Mouse (Mus musculus): Measurements from ENCODE around the gene Dnase2b.

The Dnase2b gene

DNA sequence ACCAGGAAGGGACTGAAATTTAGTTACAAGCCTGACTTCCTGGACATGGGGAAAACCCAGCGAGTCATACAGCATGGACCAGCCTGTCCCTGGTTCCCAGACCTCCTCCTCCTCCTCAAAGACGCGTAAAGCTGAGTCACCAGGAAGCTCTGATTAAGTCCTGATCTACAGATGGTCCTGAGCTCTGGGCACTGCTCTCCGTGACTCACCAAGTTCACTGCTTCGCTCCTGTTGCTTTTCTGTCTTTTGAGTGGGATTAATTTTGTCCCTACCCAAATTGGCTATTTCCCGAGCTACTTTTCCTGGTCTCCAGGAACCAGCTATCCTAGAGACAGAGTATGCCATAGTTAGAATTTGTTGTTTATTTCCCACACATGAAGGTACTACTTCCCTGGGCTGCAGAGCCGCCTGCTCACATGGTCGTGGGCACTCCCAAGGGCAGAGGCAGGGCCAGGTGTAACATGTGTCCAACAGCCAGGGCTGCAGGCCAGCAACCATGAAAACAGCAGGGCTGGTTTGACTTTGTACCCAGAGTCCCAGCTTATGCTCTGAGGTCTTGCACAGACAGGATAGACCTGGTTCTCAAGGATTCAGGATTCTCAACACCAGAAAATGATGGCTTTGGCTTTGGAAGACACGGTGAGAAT lies 47.4 kb downstream of the Dnase2b start:
- peak; percentile 50 for DNase-seq

DNA sequence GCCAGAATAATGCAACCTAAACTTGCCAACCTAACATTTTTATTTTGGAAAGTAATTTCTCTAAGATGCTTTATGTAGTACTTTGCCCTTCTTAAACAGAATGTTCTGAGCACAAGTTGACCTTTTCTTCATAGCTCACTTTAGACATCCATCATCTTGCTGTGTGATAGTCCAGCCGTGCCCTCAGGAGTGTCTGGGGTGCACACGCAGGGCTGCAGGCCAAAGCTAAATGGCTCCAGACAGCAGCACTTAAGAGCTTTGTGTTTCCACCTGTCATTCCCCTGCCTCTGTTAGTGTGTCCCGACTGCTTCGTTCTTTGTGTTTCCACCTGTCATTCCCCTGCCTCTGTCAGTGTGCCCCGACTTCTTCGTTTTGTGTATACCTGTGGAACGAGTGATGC lies 48.0 kb downstream of the Dnase2b start:
- DNase-seq: no peak

DNA sequence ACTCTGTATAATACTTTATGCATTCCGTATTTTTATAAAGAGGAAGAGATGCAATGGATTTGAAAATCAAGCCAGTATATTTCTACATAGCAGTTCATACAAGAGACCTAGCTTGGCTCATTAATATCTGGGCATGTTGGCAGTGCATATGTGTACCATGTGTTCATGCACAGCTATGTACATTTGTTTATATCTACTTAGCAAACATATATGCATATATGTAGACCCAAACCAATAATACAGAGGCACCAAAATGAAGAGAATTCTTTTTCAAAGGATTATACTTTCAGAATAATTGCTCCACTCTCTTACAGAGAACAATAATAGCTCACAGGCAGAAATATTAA lies 50.4 kb downstream of the Dnase2b start:
- DNase-seq: no peak

DNA sequence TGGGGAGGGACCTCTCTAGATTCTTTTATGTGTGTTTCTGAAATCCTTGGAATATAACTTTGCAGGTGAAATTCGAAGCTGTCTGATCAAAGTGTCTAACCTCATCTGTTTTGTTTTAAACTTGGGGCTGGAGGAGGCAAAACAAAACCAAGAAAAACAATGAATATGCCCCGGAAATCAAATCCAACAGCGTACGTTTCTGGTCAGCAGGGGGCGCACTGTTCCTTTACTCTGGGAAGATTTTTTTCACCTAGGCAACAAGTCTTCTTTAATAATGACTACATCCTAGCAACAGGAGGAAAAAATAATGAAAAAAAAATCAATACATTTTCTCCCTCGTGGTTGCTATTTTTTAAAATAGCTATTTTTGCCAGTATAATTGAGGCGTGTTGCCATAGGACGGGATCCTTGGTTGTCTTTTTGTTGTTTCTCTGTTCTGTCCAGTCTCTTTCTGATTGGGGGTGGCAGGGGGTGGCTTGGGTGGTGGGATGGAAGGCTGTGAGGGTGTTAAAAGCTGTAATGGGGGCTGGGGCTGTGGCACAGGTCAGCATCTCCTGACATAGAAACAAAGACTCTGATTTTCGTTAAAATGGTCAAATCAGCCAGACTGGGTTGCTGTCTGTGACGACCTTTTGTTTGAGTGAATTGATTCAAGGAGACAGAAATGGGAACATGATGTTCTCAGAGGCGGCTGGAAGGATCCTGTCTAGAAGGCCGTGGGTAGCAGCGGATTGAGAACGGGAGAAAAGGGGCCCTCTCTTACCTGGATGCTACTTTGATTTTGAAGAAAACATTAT lies 50.9 kb downstream of the Dnase2b start:
- peak; percentile 77 for DNase-seq

DNA sequence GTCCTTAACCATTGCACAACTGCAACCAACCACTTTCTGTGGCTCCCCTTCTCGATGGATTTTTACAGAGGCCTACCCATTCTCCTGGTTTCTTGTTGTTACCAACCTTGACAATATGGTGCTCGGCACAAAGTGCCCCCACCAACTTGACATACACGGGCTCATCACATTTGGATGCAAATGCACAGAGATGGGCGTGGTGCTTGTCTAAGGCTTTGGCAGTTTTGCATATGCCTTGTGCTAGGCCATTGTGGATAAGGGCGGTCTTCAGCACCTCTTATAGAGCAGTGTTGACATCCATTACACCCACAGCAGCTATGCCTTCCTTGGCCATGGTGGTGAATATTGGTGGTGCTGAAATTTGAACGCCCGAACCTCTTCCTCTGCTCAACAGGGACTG lies 52.5 kb downstream of the Dnase2b start:
- no peak for DNase-seq

DNA sequence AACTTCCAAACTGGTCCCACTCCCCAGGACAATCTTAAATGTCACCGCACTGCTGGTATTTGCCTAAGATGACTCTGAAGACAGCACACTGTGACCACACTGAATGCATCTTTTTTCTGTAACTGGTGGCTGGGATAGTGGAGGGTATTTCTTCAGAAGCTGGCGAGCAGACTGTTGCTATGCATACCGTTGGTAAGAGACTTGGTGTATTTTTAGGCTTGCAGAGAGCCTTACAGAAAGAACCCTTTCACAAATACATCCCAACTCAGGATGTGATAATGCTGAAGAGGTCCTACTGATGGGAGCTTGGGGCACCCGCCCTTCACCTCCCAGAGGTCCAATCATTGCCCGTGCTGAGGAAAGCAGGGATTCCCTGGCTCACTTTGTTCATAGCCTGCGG lies 57.9 kb downstream of the Dnase2b start:
- no peak for DNase-seq

DNA sequence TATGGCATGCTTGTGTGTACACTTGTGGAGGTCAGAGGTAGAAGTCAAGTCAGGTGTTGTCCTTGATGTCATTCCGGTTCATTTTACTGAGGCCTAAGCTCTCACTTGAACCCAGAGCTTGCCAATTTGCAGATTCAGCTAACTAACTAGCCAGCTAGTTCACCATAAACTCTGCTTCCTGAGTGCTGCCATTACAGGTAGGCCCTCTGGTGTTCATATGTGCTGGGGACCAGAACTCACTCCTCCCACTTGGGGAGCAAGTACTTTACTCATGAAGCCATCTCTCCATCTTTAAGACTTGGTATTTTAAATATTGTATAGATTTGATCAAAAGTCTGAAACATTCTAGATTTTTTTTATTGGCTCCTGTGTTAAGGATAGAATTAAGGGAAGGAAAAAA lies 58.8 kb downstream of the Dnase2b start:
- no peak for DNase-seq

DNA sequence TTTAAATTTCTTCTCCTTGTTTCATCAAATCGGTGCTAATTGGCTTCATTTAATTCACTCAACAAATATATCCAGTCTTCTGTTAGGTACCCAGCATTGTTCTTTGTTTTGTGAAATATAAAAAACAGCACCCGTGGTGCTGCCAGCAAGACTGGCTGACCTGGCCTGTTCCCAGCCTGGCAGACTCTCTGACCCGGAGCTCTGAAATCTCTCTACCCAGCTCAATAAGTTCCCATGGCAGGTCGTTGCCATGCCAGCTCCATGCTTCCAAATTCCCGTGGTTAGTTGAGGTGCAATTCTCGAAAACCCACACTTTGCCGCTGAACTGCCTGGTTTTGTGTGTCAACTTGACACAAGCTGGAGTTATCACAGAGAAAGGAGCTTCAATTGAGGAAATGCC lies 60.6 kb downstream of the Dnase2b start:
- DNase-seq: no peak

DNA sequence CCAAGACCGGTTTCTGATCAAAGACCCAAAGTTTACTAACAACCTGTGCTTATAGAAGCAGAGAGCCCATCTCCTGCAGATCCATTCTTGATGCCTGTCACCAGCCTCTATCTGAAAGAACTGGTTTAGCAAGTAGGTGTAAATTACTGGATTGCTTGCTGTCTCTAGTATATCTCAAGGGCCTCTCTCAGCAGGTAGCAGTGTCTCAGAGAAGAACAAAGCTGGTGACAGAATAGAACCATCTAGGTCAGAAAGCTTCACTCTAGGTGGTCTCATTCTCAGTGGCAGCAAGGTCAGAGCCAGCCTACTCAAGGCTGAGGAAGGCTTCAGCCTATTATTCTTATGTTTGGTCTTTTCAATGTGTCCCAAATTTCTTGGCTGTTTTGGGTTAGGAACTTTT lies 71.8 kb downstream of the Dnase2b start:
- DNase-seq: no peak

DNA sequence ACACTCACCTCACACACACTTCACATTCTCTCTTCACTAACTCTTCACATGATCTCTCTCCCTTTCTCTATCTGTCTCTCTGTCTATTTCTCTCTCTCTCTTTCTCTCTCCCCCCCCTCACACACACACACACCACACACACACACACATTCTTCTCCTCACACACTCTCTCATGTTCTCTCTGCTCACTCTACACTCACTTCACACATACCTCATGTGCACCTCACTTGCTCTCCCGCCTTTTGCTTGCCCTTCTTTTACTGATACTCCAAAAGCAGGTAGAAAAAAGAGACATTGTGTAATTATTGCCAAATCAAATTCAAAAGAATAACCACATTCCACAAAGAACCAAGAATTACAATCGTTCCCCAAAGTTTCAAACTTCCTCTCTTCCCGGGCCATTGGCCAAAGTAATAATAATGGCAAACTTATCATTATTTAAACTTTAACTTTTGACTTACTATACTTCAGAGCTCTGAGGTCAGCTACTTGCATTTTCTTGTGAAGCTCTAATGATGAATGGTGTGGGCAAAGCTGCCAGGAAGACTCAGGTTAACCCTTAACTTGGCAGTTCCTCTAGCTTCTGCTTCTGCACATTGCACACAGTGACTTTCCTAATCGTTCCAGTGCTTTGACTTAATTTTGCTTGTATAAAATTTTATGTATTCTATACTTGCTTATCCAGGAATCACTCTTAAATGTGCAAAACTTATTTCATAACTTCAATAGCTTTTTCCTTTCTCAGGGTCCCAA lies 74.7 kb downstream of the Dnase2b start:
- peak; percentile 73 for DNase-seq

DNA sequence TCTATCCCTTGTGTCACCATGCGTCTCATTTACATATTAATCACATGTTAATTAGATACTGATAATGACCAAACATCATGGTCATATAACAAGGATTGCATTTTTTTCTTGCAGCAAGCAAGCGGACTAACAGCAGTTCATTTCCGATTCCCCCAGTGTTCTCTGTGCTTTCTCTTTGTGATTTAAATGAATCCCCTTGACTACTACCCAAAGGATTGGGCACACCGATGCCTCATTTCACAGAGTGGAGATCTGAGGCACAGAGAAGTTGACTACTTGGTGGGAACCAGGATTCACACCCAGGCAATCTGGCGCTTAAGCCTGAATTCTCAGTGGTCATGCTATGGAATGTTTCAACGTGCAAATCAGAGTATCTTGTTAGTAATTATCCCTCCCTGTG lies 80.4 kb downstream of the Dnase2b start:
- no peak for DNase-seq
